Mouse (Mus musculus) lung, embryonic 15.5 days (tissue): Measurements from ENCODE around the gene Uck1. TPM values are rescaled to one million over a fixed set of nuclear protein-coding genes. Genes with fewer than 3 reads are reported as not detected.
A peak's percentile ranks its signal among the peaks of the same experiment; 100 is the strongest.

Source experiments
- ATAC-seq: fragments of 200-750 bp; cut with Nextera tagmentation; 2 replicates; pipeline ENCODE4 v1.8.0; 2017; ENCODE audit warnings: moderate number of reproducible peaks, borderline replicate concordance; ENCODE audit not compliant: low FRiP score, low TSS enrichment; ENCODE audit errors: extremely low read depth
- H3K27ac ChIP-seq: fragments of 300-500 bp; sonication (generic); 2 replicates; pipeline ENCODE4 v1.5.1; 2015; ENCODE audit warnings: moderate library complexity, mild to moderate bottlenecking, inconsistent platforms
- H3K27me3 ChIP-seq: fragments of 300-500 bp; sonication (generic); 2 replicates; pipeline ENCODE4 v1.6.1; 2015; ENCODE audit warnings: inconsistent platforms
- H3K36me3 ChIP-seq: fragments of 300-500 bp; sonication (generic); 2 replicates; pipeline ENCODE4 v1.6.1; 2015; ENCODE audit warnings: inconsistent platforms
- H3K4me1 ChIP-seq: fragments of 300-500 bp; sonication (generic); 2 replicates; pipeline ENCODE4 v1.6.1; 2015; ENCODE audit warnings: inconsistent platforms
- H3K4me2 ChIP-seq: fragments of 300-500 bp; sonication (generic); 2 replicates; pipeline ENCODE4 v1.6.1; 2015; ENCODE audit warnings: inconsistent platforms, mild to moderate bottlenecking, moderate library complexity
- H3K4me3 ChIP-seq: fragments of 300-500 bp; sonication (generic); 2 replicates; pipeline ENCODE4 v1.5.1; 2015; ENCODE audit warnings: mild to moderate bottlenecking, inconsistent platforms
- H3K9ac ChIP-seq: fragments of 300-500 bp; sonication (generic); 2 replicates; pipeline ENCODE4 v1.6.1; 2015; ENCODE audit warnings: inconsistent platforms
- H3K9me3 ChIP-seq: fragments of 300-500 bp; sonication (generic); 2 replicates; pipeline ENCODE4 v1.6.1; 2016; ENCODE audit warnings: inconsistent platforms
- WGBS: fragments of 180-500 bp; shearing (Covaris S2); methylation state at CpG from one replicate; pipeline ENCODE4 v1.1.7; 2015; 5-methylcytosine and 5-hydroxymethylcytosine counted together
- polyA plus RNA-seq: library from polyadenylated mRNA; unstranded; fragments of >200 nt; fragmentation: Nextera tagmentation; extraction: Ambion mirVana; gene quantifications from 2 replicates; pipeline ENCODE4 v1.2.1, GENCODE M21; 2015

Gene Uck1
- polyA plus RNA-seq, 1 experiment from 2014 or later = 69.9 TPM

DNA sequence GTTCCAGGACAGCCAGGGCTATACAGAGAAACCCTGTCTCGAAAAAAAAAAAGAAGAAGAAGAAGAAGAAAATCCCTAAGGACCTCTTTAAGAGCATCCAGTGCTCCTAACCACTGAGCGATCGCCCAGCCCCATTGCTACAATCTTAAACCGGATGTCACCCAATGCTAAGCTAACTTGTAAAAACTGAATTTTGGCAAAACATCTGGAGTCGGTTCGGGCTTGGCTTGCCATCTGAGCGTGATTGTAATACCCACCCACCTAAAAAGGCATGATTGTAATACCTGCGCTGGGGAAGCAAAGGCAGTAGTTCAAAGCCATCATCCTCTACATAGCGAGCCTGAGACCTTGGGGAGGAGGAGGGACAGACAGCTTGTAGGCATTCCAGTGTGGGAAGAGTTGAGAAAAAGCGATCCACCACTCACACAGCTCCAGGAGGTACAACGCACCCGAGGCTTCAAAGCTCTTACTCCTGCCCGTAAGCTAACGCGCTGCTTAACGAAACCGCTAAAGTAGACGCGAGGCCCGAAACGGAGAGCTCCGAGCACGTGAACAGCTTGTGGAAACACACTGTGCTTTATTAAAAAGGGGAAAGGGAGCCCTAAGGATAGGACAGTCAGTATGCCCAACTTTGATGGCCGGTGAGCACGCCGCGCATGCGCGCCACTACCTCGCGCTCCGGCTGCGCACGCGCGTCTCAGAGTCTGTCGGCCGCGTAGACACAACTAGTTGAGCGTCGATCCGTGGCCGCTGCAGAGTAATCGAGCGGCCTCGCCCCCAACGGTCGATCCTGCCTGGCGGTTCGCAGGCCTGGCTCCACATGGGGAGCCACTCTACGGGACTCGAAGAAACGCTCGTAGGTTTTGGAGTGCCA is 23.8 kb downstream of the Uck1 start, which contains the start of gene Pomt1:
Gene Pomt1 (plus strand): TSS at position 705 of the 874 bp plus-strand sequence.
- H3K27ac ChIP-seq = peak within 1 kb of the TSS; percentile 89
- H3K27me3 ChIP-seq = no peaks in the 10 kb centered on the region
- ATAC-seq = peak; percentile 92
- H3K4me2 ChIP-seq = peak within 1 kb of the TSS; percentile 71
- under 1% methylated on average over 54 of the region's 54 CpGs for WGBS
- peaks cover 38% of the 10 kb centered on the region for H3K36me3 ChIP-seq
- no peaks in the 10 kb centered on the region for H3K9me3 ChIP-seq
- H3K4me1 ChIP-seq = peaks cover 23% of the 10 kb centered on the region
- H3K9ac ChIP-seq = peak within 1 kb of the TSS; percentile 54
- peak within 1 kb of the TSS; percentile 73 for H3K4me3 ChIP-seq

DNA sequence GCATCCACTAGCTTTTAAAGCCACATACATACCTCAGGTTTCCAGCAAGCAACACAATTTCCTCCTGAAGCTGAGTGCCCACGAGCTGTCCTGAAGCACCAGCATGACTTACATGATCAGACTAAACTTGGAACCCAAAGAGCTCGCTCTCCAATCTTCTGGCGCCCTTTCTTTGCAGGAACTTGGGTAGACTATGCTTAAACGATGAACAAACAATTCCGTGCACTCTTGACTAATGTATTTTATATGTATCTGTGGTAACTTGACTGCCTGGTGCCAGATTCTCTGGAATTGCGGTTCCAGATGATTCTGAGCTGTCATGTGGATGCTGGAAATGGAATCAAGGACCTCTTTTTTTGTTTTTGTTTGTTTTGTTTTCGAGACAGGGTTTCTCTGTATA is 24.5 kb downstream of the Uck1 start:
- no peak for ATAC-seq
- H3K27me3 ChIP-seq = no peaks in the 10 kb centered on the region
- H3K27ac ChIP-seq = peak overlapping the region; percentile 89
- peaks cover 45% of the 10 kb centered on the region for H3K36me3 ChIP-seq
- H3K9me3 ChIP-seq = no peaks in the 10 kb centered on the region
- H3K4me2 ChIP-seq = peak overlapping the region; percentile 71
- peaks cover 23% of the 10 kb centered on the region for H3K4me1 ChIP-seq
- peak overlapping the region; percentile 54 for H3K9ac ChIP-seq
- H3K4me3 ChIP-seq = peak overlapping the region; percentile 73
- 20% methylated on average over 7 of the region's 7 CpGs for WGBS

DNA sequence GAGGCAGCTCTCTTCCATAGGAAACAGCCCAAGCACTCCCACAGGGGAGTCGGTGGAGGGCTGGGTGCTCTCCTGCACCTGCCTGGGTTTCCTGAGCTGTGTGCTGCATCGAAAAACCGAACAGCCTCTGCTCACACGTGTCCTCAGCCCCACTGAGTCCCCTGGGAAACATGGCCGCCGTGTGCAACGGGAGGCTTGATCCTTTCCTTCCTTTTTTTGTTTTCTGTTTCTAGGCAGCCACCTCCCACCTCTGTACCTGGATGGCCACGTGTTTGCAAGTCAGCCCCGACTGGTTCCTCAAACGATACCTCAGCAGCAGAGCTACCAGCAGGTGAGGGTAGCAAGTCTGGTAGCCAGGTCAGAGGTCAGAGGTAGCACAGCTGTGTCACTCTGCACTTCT is 37.9 kb downstream of the Uck1 start:
- no peaks in the 10 kb centered on the region for H3K9me3 ChIP-seq
- WGBS = 83% methylated on average over 10 of the region's 10 CpGs
- H3K27ac ChIP-seq = no peak overlapping the region
- no peak overlapping the region for H3K4me2 ChIP-seq
- peaks cover 100% of the 10 kb centered on the region for H3K36me3 ChIP-seq
- no peak overlapping the region for H3K4me3 ChIP-seq
- H3K4me1 ChIP-seq = no peaks in the 10 kb centered on the region
- no peak for ATAC-seq
- H3K27me3 ChIP-seq = no peaks in the 10 kb centered on the region
- no peak overlapping the region for H3K9ac ChIP-seq

DNA sequence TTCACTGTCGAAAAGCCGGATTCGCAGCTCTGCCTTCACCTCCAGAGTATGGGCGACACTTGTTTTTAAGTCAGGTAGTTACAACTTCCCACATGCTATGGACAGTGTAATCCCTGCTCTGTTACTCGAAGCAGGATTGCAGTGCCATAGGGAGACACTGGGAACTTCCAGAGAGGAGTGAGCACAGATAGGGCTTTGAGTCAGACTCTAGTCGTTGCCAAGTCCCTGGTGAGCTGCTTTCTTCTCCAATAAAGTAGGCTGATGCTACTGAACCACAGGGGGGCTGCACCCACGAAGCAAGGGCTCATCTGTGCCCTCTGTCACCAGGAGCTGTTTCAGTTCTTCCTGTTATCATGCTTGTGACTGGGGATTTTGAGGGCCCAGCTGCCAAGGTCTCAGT is 38.4 kb downstream of the Uck1 start:
- Histone ChIP-seq H3K9me3 (no peaks in the 10 kb centered on the region), H3K4me3 (no peak overlapping the region), H3K36me3 (peaks cover 100% of the 10 kb centered on the region), H3K9ac (no peak overlapping the region), H3K4me2 (no peak overlapping the region), H3K4me1 (no peaks in the 10 kb centered on the region), H3K27me3 (no peaks in the 10 kb centered on the region), H3K27ac (no peak overlapping the region)
- ATAC-seq = no peak
- WGBS = 86% methylated on average over 7 of the region's 7 CpGs

DNA sequence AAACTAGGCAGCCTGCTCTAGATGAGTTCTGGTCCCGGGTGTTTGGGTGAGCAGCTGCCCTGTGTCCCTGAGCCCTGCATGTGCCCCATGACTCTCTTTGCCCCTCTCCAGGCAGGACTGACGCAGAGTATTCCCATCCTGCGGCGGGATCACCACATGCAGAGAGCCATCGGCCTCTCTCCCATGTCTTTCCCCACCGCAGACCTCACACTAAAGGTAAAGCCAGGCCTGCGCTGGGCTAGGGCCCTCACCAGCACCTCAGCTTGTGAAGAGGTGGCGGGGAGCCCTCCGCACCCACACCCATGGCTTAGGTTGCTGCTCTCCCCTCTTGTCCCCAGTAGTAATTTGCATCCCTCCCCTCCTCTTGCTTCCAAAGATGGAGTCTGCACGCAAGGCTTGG is 39.0 kb downstream of the Uck1 start:
- Histone ChIP-seq H3K4me3 (no peak overlapping the region), H3K9ac (no peak overlapping the region), H3K36me3 (peaks cover 100% of the 10 kb centered on the region), H3K27ac (no peak overlapping the region), H3K4me2 (no peak overlapping the region), H3K4me1 (no peaks in the 10 kb centered on the region), H3K9me3 (no peaks in the 10 kb centered on the region), H3K27me3 (no peaks in the 10 kb centered on the region)
- 94% methylated on average over 10 of the region's 10 CpGs for whole genome bisulfite sequencing
- no peak for ATAC-seq

DNA sequence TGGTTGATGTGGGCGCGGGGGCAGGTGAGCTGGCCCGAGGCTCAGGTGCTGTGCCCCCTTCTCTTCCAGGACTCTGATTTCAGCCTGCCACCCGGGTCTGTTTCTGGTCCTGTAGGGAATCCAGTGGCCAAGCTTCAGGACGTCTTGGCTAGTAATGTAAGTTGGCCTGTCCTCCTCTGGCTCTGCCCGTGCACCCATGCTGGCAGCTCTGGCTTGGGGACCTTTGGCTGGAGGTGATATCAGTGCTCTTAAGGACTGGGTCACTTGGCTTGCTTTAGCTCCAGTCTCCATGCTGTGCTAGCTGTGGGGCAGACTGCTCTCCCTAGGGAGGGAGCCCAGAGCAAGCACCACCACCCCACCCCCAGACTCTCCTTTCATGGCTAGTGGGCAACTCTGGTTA is 39.9 kb downstream of the Uck1 start:
- Histone ChIP-seq H3K27ac (no peak overlapping the region), H3K9me3 (no peaks in the 10 kb centered on the region), H3K9ac (no peak overlapping the region), H3K4me2 (no peak overlapping the region), H3K4me1 (no peaks in the 10 kb centered on the region), H3K36me3 (peaks cover 100% of the 10 kb centered on the region), H3K27me3 (no peaks in the 10 kb centered on the region), H3K4me3 (no peak overlapping the region)
- ATAC-seq = no peak
- 89% methylated on average over 6 of the region's 6 CpGs for WGBS

DNA sequence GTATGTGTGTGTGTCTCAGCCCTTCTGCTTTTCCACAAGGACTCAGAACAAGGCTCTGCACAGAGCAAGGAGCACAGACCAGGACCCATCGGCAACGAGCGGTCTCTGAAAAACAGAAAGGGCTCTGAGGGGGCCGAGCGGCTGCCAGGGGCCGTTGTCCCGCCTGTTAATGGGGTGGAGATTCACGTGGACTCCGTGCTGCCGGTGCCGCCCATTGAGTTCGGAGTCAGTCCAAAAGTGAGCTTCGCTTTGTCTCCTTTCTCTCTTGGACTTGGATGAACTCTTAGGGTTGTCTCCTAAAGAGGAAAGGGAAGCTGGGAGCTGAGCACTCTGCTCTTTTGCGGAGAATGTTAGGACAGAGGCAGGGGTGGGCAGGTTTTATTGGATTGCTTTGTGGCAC is 40.5 kb downstream of the Uck1 start:
- H3K36me3 ChIP-seq = peaks cover 100% of the 10 kb centered on the region
- no peak overlapping the region for H3K27ac ChIP-seq
- no peak overlapping the region for H3K4me2 ChIP-seq
- WGBS = 88% methylated on average over 14 of the region's 14 CpGs
- ATAC-seq = no peak
- no peaks in the 10 kb centered on the region for H3K9me3 ChIP-seq
- no peaks in the 10 kb centered on the region for H3K27me3 ChIP-seq
- H3K4me1 ChIP-seq = no peaks in the 10 kb centered on the region
- H3K4me3 ChIP-seq = no peak overlapping the region
- no peak overlapping the region for H3K9ac ChIP-seq

DNA sequence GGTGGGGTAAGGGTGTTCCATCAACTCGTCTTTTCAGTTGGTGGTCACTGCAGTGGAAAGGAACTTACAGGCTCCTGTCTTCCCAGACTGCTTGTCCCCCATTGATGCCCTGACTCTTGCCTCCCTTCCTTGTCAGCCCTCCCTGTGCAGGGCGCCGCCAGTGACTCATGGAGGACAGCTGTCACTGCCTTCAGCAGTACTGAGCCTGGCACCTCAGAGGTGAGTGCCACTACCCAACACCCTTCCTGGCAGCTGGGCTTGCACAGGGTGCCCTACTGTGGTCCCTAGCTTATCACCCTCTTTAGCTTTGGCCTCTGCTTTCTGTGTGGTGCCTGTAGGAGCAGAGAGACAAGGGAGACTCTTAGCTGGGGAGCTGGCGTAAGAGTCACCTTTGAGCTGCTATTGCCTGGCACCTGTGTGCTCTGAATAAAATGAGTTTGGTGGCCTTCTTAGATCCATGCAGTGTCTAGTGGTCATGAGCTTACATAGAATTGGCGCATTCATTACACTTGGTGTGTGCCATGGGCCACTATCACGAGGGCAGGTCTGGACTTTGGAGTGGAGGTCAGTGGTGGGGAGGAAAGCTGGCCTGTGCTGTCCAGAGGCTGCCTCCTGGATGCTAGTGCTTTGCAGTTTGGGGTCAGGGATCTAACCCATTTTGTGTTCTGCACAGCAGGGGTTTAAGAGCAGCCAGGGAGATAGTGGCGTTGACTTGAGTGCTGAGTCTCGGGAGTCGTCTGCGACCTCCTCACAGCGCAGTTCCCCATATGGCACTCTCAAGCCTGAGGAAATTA is 41.2 kb downstream of the Uck1 start:
- no peaks in the 10 kb centered on the region for H3K4me1 ChIP-seq
- H3K4me3 ChIP-seq = no peak overlapping the region
- peaks cover 100% of the 10 kb centered on the region for H3K36me3 ChIP-seq
- no peak overlapping the region for H3K9ac ChIP-seq
- no peaks in the 10 kb centered on the region for H3K9me3 ChIP-seq
- WGBS = 88% methylated on average over 11 of the region's 11 CpGs
- ATAC-seq = no peak
- H3K4me2 ChIP-seq = no peak overlapping the region
- H3K27ac ChIP-seq = no peak overlapping the region
- H3K27me3 ChIP-seq = no peaks in the 10 kb centered on the region

DNA sequence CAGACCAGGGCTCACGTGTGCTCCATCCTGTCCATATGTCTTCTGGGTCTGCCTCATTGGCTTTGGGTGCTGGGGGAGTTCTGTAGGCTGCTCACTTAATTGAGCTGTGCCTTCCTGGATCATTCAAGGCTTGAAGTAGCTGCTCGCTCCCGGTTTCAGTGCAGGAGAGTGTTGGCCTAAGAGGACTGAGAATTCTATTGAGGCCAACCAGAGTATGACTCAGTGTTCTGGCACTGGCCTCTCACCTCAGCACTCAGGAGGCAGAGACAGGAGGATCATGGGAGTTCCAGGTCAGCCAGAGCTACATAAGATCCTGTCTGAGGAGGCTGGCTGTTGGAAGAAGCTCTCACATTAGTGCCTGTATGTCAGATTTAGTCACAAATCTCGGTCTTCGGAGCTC is 41.8 kb downstream of the Uck1 start:
- H3K36me3 ChIP-seq = peaks cover 100% of the 10 kb centered on the region
- peaks cover under 1% of the 10 kb centered on the region; the same call in 1 of the 2 replicates for H3K4me1 ChIP-seq
- no peak overlapping the region for H3K27ac ChIP-seq
- H3K4me2 ChIP-seq = no peak overlapping the region
- no peak overlapping the region for H3K9ac ChIP-seq
- H3K9me3 ChIP-seq = no peaks in the 10 kb centered on the region
- H3K4me3 ChIP-seq = no peak overlapping the region
- no peak for ATAC-seq
- H3K27me3 ChIP-seq = no peaks in the 10 kb centered on the region
- 89% methylated on average over 5 of the region's 5 CpGs for WGBS

DNA sequence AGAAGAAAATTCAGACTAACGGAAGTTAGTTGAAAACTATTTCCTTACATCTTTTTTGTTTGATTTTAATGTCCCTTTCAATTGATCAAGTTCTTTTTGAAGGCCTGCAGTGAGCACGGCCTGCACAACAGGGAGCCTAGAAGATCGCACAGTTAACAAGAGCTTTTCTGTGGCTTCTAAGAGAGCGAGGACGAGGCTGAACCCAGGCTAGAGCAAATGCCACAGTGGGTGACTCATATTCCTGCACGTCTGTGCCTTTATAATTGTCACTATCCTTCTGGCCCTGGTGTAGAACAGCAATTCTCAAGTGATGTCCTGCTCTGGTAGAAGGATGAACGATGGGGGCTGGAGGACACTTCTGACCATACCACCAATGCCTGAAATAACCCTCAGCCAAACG is 42.3 kb downstream of the Uck1 start:
- H3K4me3 ChIP-seq = no peak overlapping the region
- WGBS = 91% methylated on average over 8 of the region's 8 CpGs
- ATAC-seq = no peak
- H3K27me3 ChIP-seq = no peaks in the 10 kb centered on the region
- H3K27ac ChIP-seq = no peak overlapping the region
- H3K4me1 ChIP-seq = peaks cover 5% of the 10 kb centered on the region
- H3K36me3 ChIP-seq = peaks cover 100% of the 10 kb centered on the region
- H3K9me3 ChIP-seq = no peaks in the 10 kb centered on the region
- H3K4me2 ChIP-seq = no peak overlapping the region
- no peak overlapping the region for H3K9ac ChIP-seq

DNA sequence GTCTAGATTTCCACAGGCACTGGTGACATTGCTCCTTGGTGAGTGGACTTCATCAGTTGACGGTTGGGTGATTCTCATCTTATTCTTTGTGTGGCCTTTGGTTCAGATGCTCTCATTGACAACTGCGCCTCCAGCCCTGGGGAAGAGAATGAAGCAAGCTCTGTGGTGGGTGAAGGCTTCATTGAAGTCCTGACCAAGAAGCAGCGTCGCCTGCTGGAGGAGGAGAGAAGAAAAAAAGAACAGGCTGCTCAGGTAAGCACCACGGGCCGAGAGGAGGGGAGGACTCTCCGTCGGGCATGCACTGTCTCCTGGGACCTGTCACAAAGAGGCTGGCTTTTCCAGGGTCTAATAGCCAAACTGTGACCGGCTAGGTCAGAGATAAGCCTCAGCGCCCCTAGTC is 43.5 kb downstream of the Uck1 start:
- no peaks in the 10 kb centered on the region for H3K9me3 ChIP-seq
- ATAC-seq = no peak

DNA sequence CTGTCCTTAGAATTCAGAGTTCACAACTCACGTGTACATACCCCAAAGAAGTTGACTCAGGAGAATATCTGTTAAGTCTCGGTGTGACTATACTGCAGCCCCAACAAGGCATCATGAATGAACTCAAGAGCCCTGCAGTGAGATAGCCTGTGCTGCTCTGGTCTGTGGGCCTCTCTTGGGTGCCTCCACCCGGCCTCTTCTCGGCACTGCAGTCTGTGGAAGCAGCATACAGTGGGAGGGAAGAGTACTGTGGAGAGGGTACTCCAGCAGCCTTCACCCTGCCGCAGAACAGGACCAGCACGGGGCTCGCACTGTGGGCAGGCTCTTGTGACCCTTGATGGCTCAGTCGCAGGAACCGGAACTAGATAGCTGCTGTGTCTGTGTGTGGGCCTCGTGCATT is 44.4 kb downstream of the Uck1 start:
- Histone ChIP-seq H3K4me3 (no peak overlapping the region), H3K27ac (no peak overlapping the region), H3K36me3 (peaks cover 99% of the 10 kb centered on the region), H3K9me3 (no peaks in the 10 kb centered on the region), H3K4me2 (no peak overlapping the region), H3K4me1 (peaks cover 9% of the 10 kb centered on the region), H3K9ac (no peak overlapping the region), H3K27me3 (no peaks in the 10 kb centered on the region)
- 87% methylated on average over 10 of the region's 10 CpGs for WGBS
- no peak for ATAC-seq

More for the DNA sequence above, 43.5 kb downstream of the Uck1 start:
- Histone ChIP-seq H3K27me3 (no peaks in the 10 kb centered on the region), H3K9ac (no peak overlapping the region), H3K4me3 (no peak overlapping the region), H3K36me3 (peaks cover 99% of the 10 kb centered on the region), H3K4me1 (peaks cover 9% of the 10 kb centered on the region), H3K4me2 (no peak overlapping the region), H3K27ac (no peak overlapping the region)
- 85% methylated on average over 10 of the region's 10 CpGs for WGBS
